Mouse (Mus musculus) intestine, postnatal 0 days (tissue): ENCODE data around the gene Ap1g2. TPM values are rescaled to one million over a fixed set of nuclear protein-coding genes. Genes with fewer than 3 reads are reported as not detected.
A peak's percentile ranks its signal among the peaks of the same experiment; 100 is the strongest.

ENCODE experiments used
- ATAC-seq: fragments of 200-750 bp; cut with Nextera tagmentation; 2 replicates; pipeline ENCODE4 v1.8.0; 2017; ENCODE audit warnings: mild to moderate bottlenecking, moderate TSS enrichment, moderate library complexity
- H3K27ac ChIP-seq: fragments of 300-500 bp; sonication (generic); 2 replicates; pipeline ENCODE4 v1.5.1; 2014; ENCODE audit warnings: mild to moderate bottlenecking, low read depth, low read length, moderate library complexity
- H3K27me3 ChIP-seq: fragments of 300-500 bp; sonication (generic); replicated peaks from 2 replicates; pipeline ENCODE4 v1.6.1; 2014; ENCODE audit warnings: low read length, mixed read lengths; ENCODE audit not compliant: control insufficient read depth, insufficient read depth
- H3K36me3 ChIP-seq: fragments of 300-500 bp; sonication (generic); 2 replicates; pipeline ENCODE4 v1.6.1; 2014; ENCODE audit warnings: mild to moderate bottlenecking, moderate library complexity; ENCODE audit not compliant: control insufficient read depth, insufficient read depth
- H3K4me1 ChIP-seq: fragments of 300-500 bp; sonication (generic); replicated peaks from 2 replicates; pipeline ENCODE4 v1.6.1; 2014; ENCODE audit warnings: antibody characterized with exemption, low read length, mixed read lengths; ENCODE audit not compliant: control insufficient read depth, insufficient read depth
- H3K4me2 ChIP-seq: fragments of 300-500 bp; sonication (generic); replicated peaks from 2 replicates; pipeline ENCODE4 v1.6.1; 2014; ENCODE audit warnings: low read depth, mild to moderate bottlenecking, moderate library complexity
- H3K4me3 ChIP-seq: fragments of 300-500 bp; sonication (generic); 2 replicates; pipeline ENCODE4 v1.5.1; 2014; ENCODE audit warnings: low read depth, low read length
- H3K9ac ChIP-seq: fragments of 300-500 bp; sonication (generic); 2 replicates; pipeline ENCODE4 v1.6.1; 2014; ENCODE audit warnings: mild to moderate bottlenecking, low read depth, low read length
- H3K9me3 ChIP-seq: fragments of 300-500 bp; sonication (generic); 2 replicates; pipeline ENCODE4 v1.6.1; 2016; ENCODE audit warnings: mixed run types; ENCODE audit not compliant: control insufficient read depth
- CTCF ChIP-seq: sonication (generic); IDR thresholded peaks from 2 replicates; pipeline ENCODE4 v1.5.1; 2016; ENCODE audit warnings: low read depth, mild to moderate bottlenecking, control low read depth, antibody characterized with exemption, moderate library complexity
- WGBS: fragments of 180-500 bp; shearing (Covaris S2); extraction: QIAGEN DNeasy Blood & Tissue Kit; methylation state at CpG from one replicate; pipeline ENCODE4 v1.1.7; 2014; 5-methylcytosine and 5-hydroxymethylcytosine counted together
- polyA plus RNA-seq: library from polyadenylated mRNA; unstranded; fragments of >200 nt; fragmentation: Nextera tagmentation; extraction: Ambion mirVana; gene quantifications from 2 replicates; pipeline ENCODE4 v1.2.1, GENCODE M21; 2015

Gene Ap1g2
- polyA plus RNA-seq, 1 experiment from 2014 or later = 75.3 TPM

GRCm38 (mm10) chr14:55086009-55086514, 20.3 kb downstream of the Ap1g2 start:
- ATAC-seq = no peak
- H3K9ac ChIP-seq = no peak overlapping the region

GRCm38 (mm10) chr14:55085324-55086008, 20.9 kb downstream of the Ap1g2 start:
- Histone ChIP-seq H3K9ac (no peak overlapping the region), H3K9me3 (no peaks in the 10 kb centered on the region), H3K4me3 (no peak overlapping the region), H3K27ac (no peak overlapping the region), H3K4me1 (no peaks in the 10 kb centered on the region), H3K36me3 (no peaks in the 10 kb centered on the region), H3K27me3 (no peaks in the 10 kb centered on the region), H3K4me2 (no peak overlapping the region)
- TF ChIP-seq CTCF = no peak
- WGBS = 69% methylated on average over 9 of the region's 9 CpGs
- no peak for ATAC-seq

More at GRCm38 (mm10) chr14:55086009-55086514, 20.3 kb downstream of the Ap1g2 start:
- Histone ChIP-seq H3K4me1 (no peaks in the 10 kb centered on the region), H3K4me2 (no peak overlapping the region), H3K27ac (no peak overlapping the region), H3K36me3 (no peaks in the 10 kb centered on the region), H3K27me3 (no peaks in the 10 kb centered on the region), H3K9me3 (no peaks in the 10 kb centered on the region), H3K4me3 (no peak overlapping the region)
- TF ChIP-seq CTCF = no peak
- 80% methylated on average over 6 of the region's 6 CpGs for WGBS

GRCm38 (mm10) chr14:55083481-55083880, 22.9 kb downstream of the Ap1g2 start:
- no peak for TF ChIP-seq CTCF
- no peaks in the 10 kb centered on the region for H3K27me3 ChIP-seq
- no peak overlapping the region for H3K9ac ChIP-seq
- no peaks in the 10 kb centered on the region for H3K9me3 ChIP-seq
- H3K4me2 ChIP-seq = no peak overlapping the region
- ATAC-seq = no peak
- H3K4me3 ChIP-seq = no peak overlapping the region
- no peaks in the 10 kb centered on the region for H3K4me1 ChIP-seq
- no peaks in the 10 kb centered on the region for H3K36me3 ChIP-seq
- 60% methylated on average over 6 of the region's 6 CpGs for WGBS
- H3K27ac ChIP-seq = no peak overlapping the region

- no peak for ATAC-seq
- H3K27ac ChIP-seq = no peak overlapping the region
- no peaks in the 10 kb centered on the region for H3K4me1 ChIP-seq
- no peak overlapping the region for H3K4me3 ChIP-seq
- TF ChIP-seq CTCF = no peak
- 39% methylated on average over 5 of the region's 5 CpGs for WGBS
- no peaks in the 10 kb centered on the region for H3K27me3 ChIP-seq
- no peak overlapping the region for H3K9ac ChIP-seq
- no peak overlapping the region for H3K4me2 ChIP-seq
- H3K9me3 ChIP-seq = no peaks in the 10 kb centered on the region
- H3K36me3 ChIP-seq = no peaks in the 10 kb centered on the region
Measured at GRCm38 (mm10) chr14:55081105-55081504, 25.3 kb downstream of the Ap1g2 start.

- H3K4me2 ChIP-seq = no peak overlapping the region
- H3K9me3 ChIP-seq = no peaks in the 10 kb centered on the region
- peak; percentile 90 for TF ChIP-seq CTCF
- peak; percentile 58; the same call in 1 of the 2 replicates for ATAC-seq
- no peak overlapping the region for H3K4me3 ChIP-seq
- H3K36me3 ChIP-seq = no peaks in the 10 kb centered on the region
- WGBS = 25% methylated on average over 8 of the region's 8 CpGs
- no peak overlapping the region for H3K27ac ChIP-seq
- no peaks in the 10 kb centered on the region for H3K4me1 ChIP-seq
- H3K27me3 ChIP-seq = no peaks in the 10 kb centered on the region
- no peak overlapping the region for H3K9ac ChIP-seq
Measured at GRCm38 (mm10) chr14:55079214-55079970, 27.0 kb downstream of the Ap1g2 start.

- Histone ChIP-seq H3K27ac (no peak overlapping the region), H3K27me3 (no peaks in the 10 kb centered on the region), H3K9ac (no peak overlapping the region), H3K9me3 (no peaks in the 10 kb centered on the region), H3K36me3 (no peaks in the 10 kb centered on the region), H3K4me1 (no peaks in the 10 kb centered on the region), H3K4me3 (no peak overlapping the region), H3K4me2 (peak overlapping the region; percentile 40; the same call in 1 of the 2 replicates)
- TF ChIP-seq CTCF = no peak
- no peak for ATAC-seq
- WGBS = 21% methylated on average over 23 of the region's 23 CpGs
Measured at GRCm38 (mm10) chr14:55078366-55078989, 27.9 kb downstream of the Ap1g2 start.
